Mouse (Mus musculus) liver, adult 2 months (tissue): ENCODE results near the gene Twist2. TPM values are rescaled to one million over a fixed set of nuclear protein-coding genes. Genes with fewer than 3 reads are reported as not detected.

ENCODE experiments used
- DNase-seq: peaks from one replicate; pipeline ENCODE4 v3.0.0-alpha.2; 2011; ENCODE audit warnings: low read depth, low spot score; ENCODE audit errors: extremely low read depth
- H3K27ac ChIP-seq: fragments of 200-500 bp; replicated peaks from 2 replicates; pipeline ENCODE4 v1.5.1; 2012; ENCODE audit warnings: low read depth, mild to moderate bottlenecking, control low read depth, inconsistent platforms, low read length; ENCODE audit not compliant: insufficient read depth
- H3K27me3 ChIP-seq: fragments of 200-500 bp; 2 replicates; pipeline ENCODE4 v1.6.1; 2012; ENCODE audit warnings: mild to moderate bottlenecking, moderate library complexity, low read length, inconsistent platforms; ENCODE audit not compliant: control insufficient read depth, insufficient read depth
- H3K36me3 ChIP-seq: fragments of 200-500 bp; 2 replicates; pipeline ENCODE4 v1.6.1; 2012; ENCODE audit warnings: low read length, inconsistent platforms; ENCODE audit not compliant: control insufficient read depth, insufficient read depth
- H3K4me1 ChIP-seq: fragments of 200-500 bp; 2 replicates; pipeline ENCODE4 v1.6.1; 2011; ENCODE audit warnings: low read length; ENCODE audit not compliant: control insufficient read depth, insufficient read depth
- H3K4me3 ChIP-seq: fragments of 200-500 bp; 2 replicates; pipeline ENCODE4 v1.5.1; 2011; ENCODE audit warnings: low read depth, mild to moderate bottlenecking, control low read depth, low read length, moderate library complexity; ENCODE audit not compliant: insufficient read depth
- H3K79me2 ChIP-seq: fragments of 200-500 bp; 2 replicates; pipeline ENCODE4 v1.6.1; 2012; ENCODE audit warnings: inconsistent platforms, mild to moderate bottlenecking, low read length, moderate library complexity; ENCODE audit not compliant: control insufficient read depth, insufficient read depth
- H3K9ac ChIP-seq: fragments of 200-500 bp; 2 replicates; pipeline ENCODE4 v1.6.1; 2012; ENCODE audit warnings: low read depth, mild to moderate bottlenecking, control low read depth, inconsistent platforms, low read length
- CTCF ChIP-seq: fragments of 200-500 bp; IDR thresholded peaks from 2 replicates; pipeline ENCODE4 v1.5.1; 2011; ENCODE audit warnings: low read depth, low read length, control low read depth
- POLR2A ChIP-seq: fragments of 200-500 bp; IDR thresholded peaks from 2 replicates; pipeline ENCODE4 v1.6.1; 2011; ENCODE audit warnings: low read length, control low read depth; ENCODE audit not compliant: insufficient read depth; ENCODE audit errors: extremely low read depth
- WGBS: fragments of 180-500 bp; shearing (Covaris S2); methylation state at CpG from one replicate; pipeline ENCODE4 v1.1.7; 2018; 5-methylcytosine and 5-hydroxymethylcytosine counted together
- polyA plus RNA-seq: library from polyadenylated mRNA; depleted of rRNA; stranded (reverse); fragments of >200 nt; gene quantifications from 2 replicates; pipeline ENCODE4 v1.2.3, GENCODE M21; 2012; rRNA removed
- total RNA-seq: library from RNA; depleted of rRNA; stranded (reverse); fragments of >200 nt; gene quantifications from 2 replicates; pipeline ENCODE4 v1.2.3, GENCODE M21; 2014; rRNA removed

The Twist2 gene
- 0.13 TPM in 1 of 2 replicates, not detected in the other for total RNA-seq
- polyA plus RNA-seq, result 0.15 and 0.16 TPM in 2 replicates

- Histone ChIP-seq H3K9ac (peak within 1 kb of the TSS; percentile 28; the same call in 1 of the 2 replicates), H3K4me3 (peak within 1 kb of the TSS; percentile 42), H3K4me1 (no peaks in the 10 kb centered on the region), H3K79me2 (no peaks in the 10 kb centered on the region), H3K27me3 (peaks cover 6% of the 10 kb centered on the region), H3K27ac (no peak within 1 kb of the TSS), H3K36me3 (no peaks in the 10 kb centered on the region)
- no peak for DNase-seq
- TF ChIP-seq CTCF, result no peak
- TF ChIP-seq POLR2A, result no peak
- 2% methylated on average over 71 of the region's 77 CpGs for WGBS
These were observed at the start of gene Twist2 for GRCm38 (mm10) chr1:91800967-91801843. Twist2 (plus strand) TSS chr1:91801461.

- no peak for DNase-seq
- Histone ChIP-seq H3K9ac (no peak overlapping the region), H3K27me3 (0 out of 2 replicates have a peak, but pooled peaks cover 2% of the 10 kb centered on the region), H3K4me3 (no peak overlapping the region), H3K27ac (no peak overlapping the region), H3K36me3 (no peaks in the 10 kb centered on the region), H3K4me1 (no peaks in the 10 kb centered on the region), H3K79me2 (no peaks in the 10 kb centered on the region)
- TF ChIP-seq CTCF, result no peak
- no peak for TF ChIP-seq POLR2A
- WGBS, result 83% methylated on average over 9 of the region's 9 CpGs
These were observed 48.3 kb upstream of the Twist2 start for GRCm38 (mm10) chr1:91752931-91753330.

- no peaks in the 10 kb centered on the region for H3K27me3 ChIP-seq
- H3K79me2 ChIP-seq, result no peaks in the 10 kb centered on the region
- no peaks in the 10 kb centered on the region for H3K4me1 ChIP-seq
- peak; percentile 23 for DNase-seq
- H3K4me3 ChIP-seq, result no peak overlapping the region
- no peak overlapping the region for H3K27ac ChIP-seq
- TF ChIP-seq POLR2A, result no peak
- peak; percentile 86 for TF ChIP-seq CTCF
- 3% methylated on average over 9 of the region's 9 CpGs for WGBS
- no peaks in the 10 kb centered on the region for H3K36me3 ChIP-seq
- H3K9ac ChIP-seq, result no peak overlapping the region
These were observed 46.2 kb upstream of the Twist2 start for GRCm38 (mm10) chr1:91755102-91755501.

GRCm38 (mm10) chr1:91757292-91757691 lies 44.0 kb upstream of the Twist2 start:
- H3K4me1 ChIP-seq, result no peaks in the 10 kb centered on the region
- peak; percentile 2 for DNase-seq
- 29% methylated on average over 16 of the region's 16 CpGs for WGBS
- peak overlapping the region; percentile 52; the same call in 1 of the 2 replicates for H3K9ac ChIP-seq
- peak overlapping the region; percentile 45; the same call in 1 of the 2 replicates for H3K4me3 ChIP-seq
- H3K27ac ChIP-seq, result no peak overlapping the region
- H3K36me3 ChIP-seq, result no peaks in the 10 kb centered on the region
- no peaks in the 10 kb centered on the region for H3K79me2 ChIP-seq
- TF ChIP-seq POLR2A (no peak), CTCF (no peak)
- H3K27me3 ChIP-seq, result no peaks in the 10 kb centered on the region

- H3K79me2 ChIP-seq, result no peaks in the 10 kb centered on the region
- 72% methylated on average over 2 of the region's 2 CpGs for WGBS
- H3K9ac ChIP-seq, result no peak overlapping the region
- no peaks in the 10 kb centered on the region for H3K36me3 ChIP-seq
- no peak overlapping the region for H3K4me3 ChIP-seq
- H3K4me1 ChIP-seq, result no peaks in the 10 kb centered on the region
- no peak for DNase-seq
- H3K27ac ChIP-seq, result no peak overlapping the region
- TF ChIP-seq CTCF (no peak), POLR2A (no peak)
- H3K27me3 ChIP-seq, result no peaks in the 10 kb centered on the region
These were observed 43.1 kb upstream of the Twist2 start for GRCm38 (mm10) chr1:91758143-91758542.

GRCm38 (mm10) chr1:91758600-91759515 lies 42.4 kb upstream of the Twist2 start:
- no peak for TF ChIP-seq POLR2A
- no peak for TF ChIP-seq CTCF
- no peak for DNase-seq
- Histone ChIP-seq H3K79me2 (no peaks in the 10 kb centered on the region), H3K36me3 (no peaks in the 10 kb centered on the region), H3K4me1 (no peaks in the 10 kb centered on the region), H3K4me3 (no peak overlapping the region), H3K9ac (no peak overlapping the region), H3K27ac (no peak overlapping the region), H3K27me3 (no peaks in the 10 kb centered on the region)
- WGBS, result 77% methylated on average over 12 of the region's 12 CpGs
